Mouse (Mus musculus) right cerebral cortex, postnatal 36 days (tissue): Measurements from ENCODE around the gene Cspg4.
A peak's percentile ranks its signal among the peaks of the same experiment; 100 is the strongest.
"Not testable (repeated sequence)": the region's sequence is repeated elsewhere in the genome, so short reads cannot be mapped to it uniquely, and the experiment has no call there.

Experiments
- DNase-seq, 2 experiments: peaks; one replicate each; pipeline ENCODE4 v3.0.0; 2022; ENCODE audit warnings: low spot score in 2 of 2, mixed read lengths in 1 of 2

The Cspg4 gene

DNA sequence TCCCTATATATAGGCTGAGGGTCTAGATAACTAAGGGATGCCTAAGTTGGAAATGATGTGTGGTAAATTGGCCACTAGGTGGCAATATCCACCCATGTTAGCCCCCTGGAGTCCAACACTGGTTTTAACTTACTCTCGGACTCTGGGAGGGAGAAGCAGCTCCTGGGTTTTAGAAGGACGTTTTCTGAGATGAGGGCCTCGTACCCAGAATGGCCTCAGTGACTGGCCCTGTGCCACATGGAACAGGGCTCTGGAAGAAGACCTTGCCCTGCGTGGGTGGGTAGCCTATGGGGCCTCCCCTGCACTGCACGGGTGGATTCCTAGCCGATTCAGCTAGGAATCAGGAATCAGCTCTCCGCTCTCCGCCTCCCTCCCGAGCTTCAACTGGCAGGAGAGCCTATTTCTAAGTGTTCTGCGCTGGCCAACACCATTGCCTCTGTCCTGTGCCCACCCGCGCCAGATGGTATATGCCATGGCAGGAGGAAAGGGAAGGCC, 26.7 kb downstream of the Cspg4 start:
- no peak for DNase-seq

DNA sequence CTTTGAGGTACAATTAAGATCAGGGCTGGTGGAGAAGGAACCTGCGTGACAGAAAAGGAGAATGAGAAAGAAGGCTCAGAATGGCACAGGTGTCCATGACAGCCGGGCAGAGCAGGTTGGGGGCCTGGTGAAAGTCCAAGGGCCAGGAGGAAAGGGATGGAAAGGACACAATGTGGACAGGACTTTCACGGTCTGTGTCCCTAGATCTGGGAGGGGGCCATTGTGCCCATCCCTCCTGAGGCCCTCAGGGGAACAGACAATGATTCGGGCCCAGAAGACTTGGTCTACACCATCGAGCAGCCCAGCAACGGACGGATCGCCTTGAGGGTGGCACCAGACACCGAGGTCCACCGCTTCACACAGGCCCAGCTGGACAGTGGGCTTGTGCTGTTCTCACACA, 27.3 kb downstream of the Cspg4 start:
- no peak for DNase-seq

DNA sequence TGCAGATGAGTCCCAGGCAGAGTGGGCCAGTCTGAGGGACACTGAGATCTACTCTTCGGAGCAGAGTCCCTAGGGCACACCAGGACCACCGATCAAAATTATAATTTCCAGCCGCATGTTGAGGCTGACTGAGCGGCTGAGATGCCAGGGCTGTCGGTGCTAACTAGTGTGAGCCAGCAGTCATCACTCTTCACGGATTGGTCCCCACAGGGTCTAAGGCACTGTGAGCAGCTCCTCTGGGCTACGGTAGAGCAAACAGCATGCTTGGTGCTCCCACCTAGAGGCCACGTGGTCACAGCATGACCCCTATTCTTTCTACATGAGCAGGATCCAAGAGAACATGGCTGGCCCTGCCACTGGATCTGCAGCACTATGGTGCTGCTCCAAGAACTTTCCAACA, 28.5 kb downstream of the Cspg4 start:
- no peak for DNase-seq

DNA sequence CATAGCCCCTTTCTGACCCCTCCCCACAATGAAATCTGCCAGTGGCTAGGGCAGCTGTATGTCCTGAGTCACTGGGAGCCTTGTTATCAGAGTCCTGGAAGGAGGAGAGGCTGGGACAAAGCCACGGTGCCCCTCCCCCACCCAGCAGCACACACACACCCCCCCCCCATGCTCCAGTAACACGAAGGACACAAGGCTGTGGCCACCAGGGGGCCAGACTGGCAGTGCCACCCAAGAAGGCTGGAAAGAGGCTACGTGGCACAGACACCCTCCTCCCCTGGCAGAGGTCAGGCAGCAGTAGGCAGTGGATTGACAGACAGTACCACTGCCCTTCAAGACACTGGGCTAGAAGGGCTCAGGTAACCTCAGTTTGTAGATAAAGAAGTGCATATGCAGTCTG, 29.2 kb downstream of the Cspg4 start:
- DNase-seq: no peak

DNA sequence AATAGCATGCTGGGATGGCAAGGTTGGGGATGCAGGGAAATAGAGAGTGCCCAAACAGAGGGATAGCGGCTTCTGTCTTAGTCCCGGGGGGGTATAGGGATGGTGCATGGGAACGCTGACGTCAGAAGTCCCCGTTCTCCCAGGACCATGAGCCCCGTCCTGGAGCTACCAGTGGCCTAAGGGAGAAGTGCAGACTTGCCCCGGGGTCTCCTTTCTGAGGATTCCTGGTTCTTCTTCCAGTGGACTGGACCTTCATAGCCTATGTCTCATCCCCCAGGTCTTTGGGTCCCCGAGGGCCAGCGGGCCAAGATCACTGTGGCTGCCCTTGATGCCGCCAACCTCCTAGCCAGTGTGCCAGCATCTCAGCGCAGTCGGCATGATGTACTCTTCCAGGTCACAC, 31.9 kb downstream of the Cspg4 start:
- no peak for DNase-seq

DNA sequence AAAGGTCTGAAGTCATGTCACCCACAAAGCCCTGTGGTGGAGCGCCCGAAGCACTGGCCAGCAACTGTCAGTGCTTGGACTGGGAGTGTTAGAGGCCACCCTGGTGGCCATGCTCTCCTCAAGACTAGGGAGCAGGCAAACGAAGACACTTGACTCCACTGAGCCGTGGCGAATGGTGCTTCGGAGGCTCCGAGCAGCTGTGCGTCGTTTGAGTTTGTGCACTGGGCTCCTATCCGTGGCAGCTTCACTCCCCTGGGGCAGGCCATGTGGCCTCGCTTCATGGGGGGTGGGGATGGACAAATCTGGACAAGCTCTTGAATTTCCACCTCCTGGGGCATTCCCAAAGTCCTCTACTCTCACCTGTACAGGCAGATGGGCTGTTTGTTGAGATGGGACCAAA, 34.6 kb downstream of the Cspg4 start:
- no peak for DNase-seq

DNA sequence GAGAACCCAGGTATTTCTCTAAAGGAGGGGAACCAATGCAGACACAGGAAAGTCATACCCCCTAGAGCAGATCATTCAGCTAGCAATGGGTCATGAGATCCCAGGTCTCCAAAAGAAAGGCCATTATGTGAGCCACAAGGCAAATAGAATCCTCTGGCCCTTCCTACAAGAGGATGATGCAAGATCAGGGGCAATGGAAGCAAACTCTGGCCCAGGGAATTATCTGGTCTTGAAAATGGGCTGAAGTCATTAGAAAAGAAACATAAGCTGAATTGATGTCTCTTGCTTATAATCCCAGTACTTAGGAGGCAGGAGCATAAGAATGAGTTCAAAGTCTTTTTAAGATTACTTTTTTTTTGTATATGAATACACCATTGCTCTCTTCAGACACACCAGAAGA, 35.2 kb downstream of the Cspg4 start:
- DNase-seq: no peak

DNA sequence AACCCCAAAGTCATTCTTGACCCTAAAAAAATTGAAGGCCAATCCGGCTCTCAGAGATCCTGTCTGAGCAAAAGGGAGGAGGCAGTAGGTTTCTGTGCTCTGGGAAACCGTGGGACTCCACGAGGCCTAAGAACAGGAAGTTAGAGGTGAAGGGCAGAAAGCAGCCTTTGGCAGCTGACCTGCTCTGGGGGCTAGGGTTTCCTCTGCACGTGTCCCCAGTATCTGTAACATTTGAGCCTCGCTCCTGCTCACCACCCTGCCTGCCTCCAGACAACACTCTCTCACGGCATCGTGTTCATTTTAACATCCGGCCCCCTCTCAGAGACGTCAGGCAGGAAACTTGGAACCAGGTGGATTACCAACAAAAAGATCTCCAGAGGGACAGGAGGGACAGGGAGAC, 35.7 kb downstream of the Cspg4 start:
- no peak for DNase-seq

DNA sequence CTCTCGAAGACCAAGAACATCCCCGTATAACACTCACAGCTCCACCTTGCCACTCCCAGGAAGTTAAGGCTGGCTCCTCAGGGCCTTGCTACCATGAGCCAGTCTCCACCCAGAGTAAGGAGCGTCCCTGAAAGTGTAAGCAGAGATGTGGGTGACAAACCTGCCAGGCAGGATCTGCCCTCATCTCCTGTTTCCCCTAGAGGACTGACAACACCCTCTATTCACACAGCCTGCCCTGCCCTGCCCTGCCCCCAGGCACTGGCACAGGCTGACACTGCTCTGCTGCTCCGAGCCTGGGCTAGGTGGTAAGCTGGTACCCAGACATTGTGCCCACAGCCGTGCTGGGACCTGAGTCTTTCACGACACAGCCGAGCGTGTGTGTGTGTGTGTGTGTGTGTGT, 36.4 kb downstream of the Cspg4 start:
- no peak for DNase-seq

DNA sequence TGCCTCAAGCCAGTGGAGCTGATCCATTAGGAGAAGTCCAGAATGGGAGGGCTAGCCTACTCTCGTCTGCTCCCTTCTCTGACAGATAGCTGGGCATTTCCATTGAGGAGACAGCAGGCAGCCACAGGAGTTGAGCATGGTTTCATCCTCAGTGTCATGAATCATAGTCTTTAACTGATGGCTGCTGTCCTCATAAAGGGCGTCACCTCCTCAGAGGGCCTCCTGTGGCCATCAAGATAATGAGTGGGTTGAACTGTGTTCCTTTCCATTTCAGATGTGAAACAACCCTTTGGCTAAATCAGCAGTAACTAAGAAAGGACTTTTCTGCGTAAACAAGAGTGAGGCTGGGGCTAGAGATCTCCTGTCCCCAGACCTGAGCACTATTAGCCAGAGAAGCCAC, 38.8 kb downstream of the Cspg4 start:
- no peak for DNase-seq

DNA sequence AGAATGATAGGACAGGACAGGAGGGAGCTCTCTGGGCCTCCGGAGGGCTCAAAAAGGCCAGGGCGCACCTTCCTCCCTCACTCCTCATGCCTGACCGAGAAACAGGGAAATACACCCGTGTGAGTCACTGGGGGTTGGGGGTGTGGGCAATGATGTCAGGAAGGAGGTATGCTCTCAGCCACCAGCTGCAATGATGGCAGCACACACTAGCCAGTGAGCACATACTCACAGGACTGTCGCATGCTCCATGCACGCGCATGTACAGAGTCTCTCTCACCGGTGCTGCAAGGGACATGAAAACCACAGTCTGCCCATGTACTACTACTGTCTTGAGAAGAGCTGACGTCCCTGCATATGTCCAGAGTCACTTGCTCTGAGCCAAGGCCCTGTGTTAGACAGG, 42.7 kb downstream of the Cspg4 start:
- no peak for DNase-seq

DNA sequence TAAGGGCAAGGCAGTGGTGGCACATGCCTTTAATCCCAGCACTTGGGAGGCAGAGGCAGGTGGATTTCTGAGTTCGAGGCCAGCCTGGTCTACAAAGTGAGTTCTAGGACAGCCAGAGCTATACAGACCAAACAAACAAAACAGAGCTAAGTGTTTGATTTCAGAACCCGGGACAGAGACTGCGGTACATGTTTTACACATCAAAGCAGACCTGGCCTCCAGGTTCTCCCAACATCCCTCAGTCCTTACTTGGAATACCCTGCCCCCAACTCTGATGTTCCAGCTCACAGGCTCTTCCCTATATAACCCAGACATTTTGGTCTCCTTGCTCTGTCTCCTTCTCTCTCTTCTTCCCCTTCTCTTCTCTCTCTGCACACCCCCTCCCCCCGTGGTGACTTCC, 45.2 kb downstream of the Cspg4 start:
- not testable (repeated sequence) for DNase-seq

DNA sequence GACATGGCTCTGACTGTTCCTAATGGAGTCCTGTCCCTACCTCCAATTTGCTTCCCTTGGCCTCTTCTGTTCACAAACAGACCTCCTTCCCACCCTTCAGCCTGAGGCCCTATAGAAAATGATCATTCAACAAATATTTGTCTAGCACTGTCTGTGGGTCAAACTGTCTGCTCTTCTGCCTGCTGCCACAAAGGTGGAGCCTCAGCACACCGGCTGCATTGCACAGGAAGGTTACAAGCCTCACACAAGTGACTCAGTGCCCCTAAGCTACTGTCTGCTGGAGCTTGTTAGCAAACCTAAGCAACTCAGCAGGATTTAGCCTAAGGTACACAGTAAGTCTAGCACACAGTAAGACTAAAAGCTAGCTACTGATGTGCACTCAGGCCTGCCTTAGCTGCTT, 46.2 kb downstream of the Cspg4 start:
- no peak for DNase-seq

DNA sequence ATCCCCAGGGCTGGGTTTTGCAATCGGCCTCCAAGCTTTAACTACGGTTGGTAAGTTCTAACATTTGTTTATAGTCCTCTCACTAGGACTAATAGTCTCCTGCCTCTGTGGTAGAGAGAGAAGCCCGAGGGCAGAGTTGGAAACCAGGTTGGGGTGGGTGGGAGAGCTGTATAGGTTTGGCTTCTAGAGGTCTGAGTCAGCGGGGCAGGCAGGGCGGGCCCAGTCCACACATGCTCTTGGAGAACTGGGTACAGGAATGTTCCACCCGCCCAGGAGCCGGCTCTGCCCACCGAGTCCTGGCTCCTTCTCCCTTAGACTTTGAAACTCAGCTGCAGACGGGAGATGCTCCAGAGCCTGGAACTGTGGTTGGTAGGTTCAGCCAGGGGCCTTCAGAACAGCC, 49.2 kb downstream of the Cspg4 start:
- DNase-seq: no peak

DNA sequence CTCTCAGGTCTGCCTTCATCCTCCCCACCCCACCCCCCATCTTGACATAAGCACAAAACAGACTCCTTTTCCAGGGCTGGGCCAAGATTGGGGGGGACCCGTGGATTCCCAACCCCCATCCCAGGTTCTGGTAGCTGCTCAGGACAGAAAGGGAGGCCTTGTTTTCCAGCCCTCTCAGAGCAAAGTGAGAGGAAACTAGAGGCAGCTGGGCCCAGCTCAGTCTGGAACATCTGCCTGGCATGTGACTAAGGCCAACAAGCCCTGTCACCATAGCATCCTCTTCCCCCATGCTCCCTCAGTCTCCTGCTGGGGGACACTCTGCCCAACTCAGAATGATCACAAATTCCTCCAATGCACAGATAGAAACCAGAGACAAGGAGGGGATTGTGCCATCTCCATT, 50.3 kb downstream of the Cspg4 start:
- DNase-seq: no peak

DNA sequence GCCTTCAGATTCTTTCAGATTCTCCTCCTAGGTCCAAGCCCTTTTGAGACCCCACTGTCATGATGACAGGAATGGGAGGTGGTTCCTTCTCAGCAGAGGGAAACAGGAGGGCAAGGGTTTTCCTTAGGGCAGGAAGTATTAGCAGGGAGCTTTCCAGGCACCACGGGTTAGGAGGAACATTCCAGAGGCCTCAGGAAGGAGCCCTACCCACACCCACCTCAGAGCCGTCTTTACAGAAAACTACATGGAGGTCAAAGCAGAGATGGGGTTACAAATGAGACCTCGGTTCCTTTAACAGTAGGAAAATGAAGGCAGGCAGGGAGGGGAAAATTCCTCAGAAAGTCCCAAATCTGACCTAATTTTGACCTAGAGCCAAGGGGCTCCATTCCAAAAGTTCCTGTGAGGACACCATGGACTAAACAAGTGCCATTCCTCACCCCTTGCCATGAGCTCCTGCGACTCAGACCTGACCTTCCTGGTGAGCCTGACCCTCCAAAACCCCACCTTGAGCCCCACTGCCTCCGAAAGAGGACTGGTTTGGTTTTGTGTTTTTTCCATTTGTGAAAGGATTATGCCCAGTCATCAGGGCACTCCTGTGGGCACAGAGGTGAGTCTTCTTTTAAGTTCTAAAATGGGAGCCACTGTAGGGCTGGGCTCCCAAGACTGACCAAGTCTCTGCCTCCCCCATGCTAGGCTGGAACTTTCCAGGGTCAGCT, 51.0 kb downstream of the Cspg4 start:
- no peak for DNase-seq

DNA sequence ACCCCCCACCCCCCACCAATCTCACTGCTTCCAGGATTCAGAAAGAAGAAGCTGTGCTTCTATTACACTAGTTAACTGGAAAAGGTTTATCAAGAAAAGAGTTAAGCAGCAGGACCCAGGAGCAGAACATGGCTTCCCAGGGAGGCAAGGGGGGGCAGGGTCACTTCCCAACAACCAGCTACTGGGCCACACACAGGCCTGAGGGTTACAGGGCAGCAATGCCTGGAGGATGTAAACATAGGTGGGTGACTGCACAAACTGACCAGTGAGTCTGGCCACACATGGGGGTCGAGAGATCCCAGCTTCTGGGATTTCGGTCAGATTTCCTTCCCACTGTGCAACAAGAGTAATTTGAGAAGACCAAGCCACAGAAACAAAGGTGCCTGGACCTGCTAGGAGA, 52.3 kb downstream of the Cspg4 start:
- DNase-seq: no peak

DNA sequence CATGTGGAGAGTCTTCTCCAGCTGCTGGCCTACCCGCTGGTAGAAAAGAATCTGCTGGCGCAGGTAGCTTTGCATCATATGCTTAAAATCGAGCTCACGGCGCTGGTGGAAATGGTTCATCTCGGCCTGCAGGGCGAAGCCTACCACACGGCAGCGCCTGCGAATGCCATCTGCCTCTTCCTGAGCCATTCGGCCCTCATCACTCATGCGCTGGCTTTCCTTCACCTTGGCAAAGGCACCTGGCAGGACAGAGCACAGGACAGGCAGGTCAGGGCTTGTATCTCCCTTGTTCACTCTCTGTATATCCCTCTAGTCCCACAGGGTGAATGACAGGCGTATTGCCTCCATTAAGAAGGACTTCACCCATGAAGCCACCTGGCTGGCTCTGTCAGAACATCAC, 53.6 kb downstream of the Cspg4 start:
- DNase-seq: no peak

DNA sequence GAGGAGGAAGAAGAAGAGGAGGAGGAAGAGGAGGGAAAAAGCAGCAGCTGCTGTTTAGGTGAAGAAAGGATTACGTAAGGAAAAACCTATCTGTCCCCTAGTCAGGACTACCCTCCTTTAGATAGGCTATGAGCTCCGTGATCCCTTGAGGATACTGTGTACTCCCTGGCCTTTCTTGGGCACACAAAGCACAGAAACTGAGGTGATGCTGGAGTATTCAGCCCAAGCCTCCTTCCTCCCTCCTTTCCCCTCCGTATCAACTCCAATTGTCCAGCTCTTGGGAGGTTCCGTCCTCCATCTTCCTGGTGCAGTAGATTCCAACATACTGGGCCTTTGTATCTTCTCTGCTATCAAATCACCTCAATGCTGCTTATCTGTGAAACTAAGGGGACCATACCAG, 57.9 kb downstream of the Cspg4 start:
- no peak for DNase-seq

DNA sequence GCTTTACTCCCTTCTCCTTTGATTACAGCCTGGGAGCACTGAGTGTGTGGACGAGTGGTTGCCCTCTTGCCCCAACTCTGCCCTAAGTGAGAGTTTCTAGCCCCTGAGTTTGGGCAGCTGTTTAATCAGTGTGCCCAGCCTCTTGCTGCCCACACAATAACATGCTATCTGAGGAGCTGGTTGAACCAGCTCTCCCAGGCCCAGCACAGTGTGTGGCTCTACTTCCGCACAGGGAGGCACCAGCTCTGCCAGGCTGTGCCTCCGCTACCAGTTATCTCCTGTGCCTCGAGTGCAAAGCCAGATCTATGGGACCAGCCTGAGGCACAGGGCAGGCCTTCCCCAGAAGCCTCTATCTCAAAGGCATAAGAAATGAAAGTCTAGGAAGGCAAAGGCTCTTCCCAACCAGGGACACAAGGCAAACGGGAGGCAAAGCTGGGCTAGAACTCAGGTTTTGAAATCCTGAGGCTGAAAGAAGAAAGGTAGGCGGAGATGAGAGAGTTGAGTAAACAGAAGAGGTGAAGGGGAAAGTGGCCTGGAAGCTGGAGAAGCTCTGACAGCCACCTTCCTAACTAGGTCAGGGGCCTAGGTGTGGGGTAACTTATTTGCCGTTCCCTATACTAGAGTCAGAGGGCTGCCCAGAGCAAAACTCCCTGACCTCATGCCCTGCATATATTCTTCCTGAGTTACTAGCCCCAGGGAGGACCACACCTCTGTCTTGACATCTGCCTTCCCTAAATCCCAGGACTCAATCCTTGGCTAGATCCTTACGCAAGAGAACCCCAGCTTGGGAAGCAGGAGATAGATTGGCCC, 59.2 kb downstream of the Cspg4 start:
- no peak for DNase-seq

DNA sequence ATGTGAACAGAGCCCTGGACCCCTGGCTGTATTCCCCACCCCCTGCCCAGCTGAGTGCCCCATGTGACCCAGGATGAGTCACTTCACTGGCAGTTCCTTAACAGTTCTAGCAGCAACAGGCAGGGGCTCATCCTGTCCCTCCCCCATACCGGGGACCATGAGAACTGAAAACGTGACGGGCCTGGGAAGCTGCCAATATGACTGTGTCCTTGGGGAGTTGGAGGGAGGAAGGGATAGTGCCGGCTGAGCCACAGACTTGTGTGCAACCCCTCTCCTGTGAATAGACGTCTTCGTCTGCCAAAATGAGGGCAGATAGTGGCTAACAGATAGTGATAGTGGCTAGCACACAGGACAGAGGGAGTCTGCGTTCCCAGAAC, 59.8 kb downstream of the Cspg4 start:
- DNase-seq: peak; percentile 21 to 30

DNA sequence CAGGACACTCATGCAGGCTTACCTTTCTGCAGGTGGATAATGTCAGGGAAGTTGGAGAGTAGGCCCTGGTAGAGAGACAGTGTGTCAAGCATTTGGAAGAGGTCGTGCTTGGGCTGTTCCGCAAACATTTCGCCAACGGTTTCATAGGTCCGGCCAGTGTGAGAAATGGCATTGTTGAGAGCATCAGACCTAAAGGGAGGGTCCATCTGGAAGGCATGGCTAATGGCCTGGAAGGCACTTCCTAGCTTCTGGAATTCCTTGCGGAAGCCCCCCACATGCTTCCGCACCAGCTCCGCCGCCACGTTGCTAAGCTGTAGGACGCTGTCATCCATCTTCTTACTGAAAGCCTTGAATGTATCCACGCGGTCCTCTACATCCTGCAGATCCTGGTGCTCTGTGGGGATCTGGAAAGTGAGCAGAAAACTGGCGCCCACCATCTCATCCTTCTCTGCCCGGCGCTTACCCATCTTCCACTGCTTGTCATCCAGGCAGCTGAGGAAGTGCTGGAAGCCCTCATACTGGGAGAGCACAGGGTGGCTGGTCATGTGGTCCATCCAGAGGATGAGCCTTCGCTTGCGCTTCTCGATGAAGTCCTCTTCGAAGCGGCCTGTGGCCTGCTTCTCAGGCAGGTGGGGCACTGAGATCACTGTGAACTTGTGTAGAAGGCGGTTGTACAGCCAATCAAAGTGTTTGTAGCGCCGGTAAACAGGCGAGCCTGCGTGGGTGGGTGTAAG, 60.6 kb downstream of the Cspg4 start:
- DNase-seq: no peak

DNA sequence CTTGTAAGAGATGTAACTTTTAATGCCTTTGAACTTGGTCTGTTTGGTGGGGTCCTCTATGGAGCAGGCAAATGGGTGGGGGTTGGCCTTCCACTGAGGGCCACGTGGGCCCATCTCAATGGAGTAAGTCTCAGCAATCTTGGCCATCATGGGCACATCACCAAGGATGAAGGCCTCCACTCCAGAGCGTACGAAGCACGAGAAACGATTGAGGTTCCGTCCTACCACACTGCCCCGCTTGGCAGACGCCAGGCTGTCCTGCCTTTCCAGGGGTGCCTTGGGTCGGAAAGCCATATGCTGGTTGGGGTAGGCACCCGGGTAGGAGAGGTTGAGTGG, 61.2 kb downstream of the Cspg4 start:
- no peak for DNase-seq
